Mouse (Mus musculus) MEL (cell line): ENCODE measurements around the gene Wdr90.
A peak's percentile ranks its signal among the peaks of the same experiment; 100 is the strongest.

Source experiments
- CTCF ChIP-seq, 3 experiments: IDR thresholded peaks in 2 of 3; conservative IDR thresholded peaks in 1 of 3; 2 replicates each; pipeline ENCODE4 v1.5.1; 2011 to 2012; ENCODE audit warnings: low read length in 3 of 3, low read depth in 2 of 3, mild to moderate bottlenecking in 2 of 3, improper control_type of control experiment in 1 of 3, inconsistent platforms in 1 of 3, mixed read lengths in 1 of 3, moderate library complexity in 1 of 3; ENCODE audit not compliant: control insufficient read depth in 1 of 3, insufficient read depth in 1 of 3, poor library complexity in 1 of 3, severe bottlenecking in 1 of 3
- EP300 ChIP-seq, 2 experiments: IDR thresholded peaks; 2 replicates each; pipeline ENCODE4 v1.6.1; 2011; ENCODE audit warnings: improper control_type of control experiment in 2 of 2, low read length in 2 of 2, low read depth in 1 of 2, mild to moderate bottlenecking in 1 of 2
- GATA1 ChIP-seq: IDR thresholded peaks from 2 replicates; pipeline ENCODE4 v1.6.1; 2011; ENCODE audit warnings: low read depth, low read length, improper control_type of control experiment
- MAX ChIP-seq: IDR thresholded peaks from 2 replicates; pipeline ENCODE4 v1.6.1; 2011; ENCODE audit warnings: low read length, improper control_type of control experiment
- MXI1 ChIP-seq: IDR thresholded peaks from 2 replicates; pipeline ENCODE4 v1.6.1; 2011; ENCODE audit warnings: mild to moderate bottlenecking, low read depth, low read length, improper control_type of control experiment
- MYC ChIP-seq: IDR thresholded peaks from 2 replicates; pipeline ENCODE4 v1.6.1; 2011; ENCODE audit warnings: low read depth, mild to moderate bottlenecking, low read length, improper control_type of control experiment, moderate library complexity
- NELFE ChIP-seq: IDR thresholded peaks from 2 replicates; pipeline ENCODE4 v1.6.1; 2011; ENCODE audit warnings: low read depth, low read length, improper control_type of control experiment
- POLR2A ChIP-seq, 2 experiments: IDR thresholded peaks; 2 replicates each; pipeline ENCODE4 v1.6.1; 2011 to 2012; ENCODE audit warnings: low read length in 2 of 2, mild to moderate bottlenecking in 2 of 2, control low read depth in 1 of 2, improper control_type of control experiment in 1 of 2, low read depth in 1 of 2, moderate library complexity in 1 of 2; ENCODE audit not compliant: control insufficient read depth in 1 of 2, insufficient read depth in 1 of 2, poor library complexity in 1 of 2
- POLR2AphosphoS2 ChIP-seq: IDR thresholded peaks from 2 replicates; pipeline ENCODE4 v1.6.1; 2011; ENCODE audit warnings: low read length, improper control_type of control experiment
- SIN3A ChIP-seq: IDR thresholded peaks from 2 replicates; pipeline ENCODE4 v1.6.1; 2012; ENCODE audit warnings: low read length, improper control_type of control experiment, inconsistent platforms
- SMC3 ChIP-seq: IDR thresholded peaks from 2 replicates; pipeline ENCODE4 v1.6.1; 2011; ENCODE audit warnings: low read depth, low read length, improper control_type of control experiment
- ZKSCAN1 ChIP-seq: IDR thresholded peaks from 2 replicates; pipeline ENCODE4 v1.6.1; 2012; ENCODE audit warnings: low read depth, mild to moderate bottlenecking, inconsistent platforms, low read length, improper control_type of control experiment, moderate library complexity
- ZNF384 ChIP-seq: IDR thresholded peaks from 2 replicates; pipeline ENCODE4 v1.6.1; 2012; ENCODE audit warnings: low read depth, mild to moderate bottlenecking, inconsistent platforms, low read length, improper control_type of control experiment

- TF ChIP-seq SMC3 (peak; percentile 92), NELFE (no peak), CTCF (IDR thresholded peaks at IDR 0.05 in 2 of 3, conservative IDR thresholded peaks at IDR 0.05 in 1 of 3; ENCODE audit: control insufficient read depth in 1 of 3, insufficient read depth in 1 of 3, low read depth in 2 of 3, low read length in 3 of 3, poor library complexity in 1 of 3, severe bottlenecking in 1 of 3) (peak in 2 of 3 experiments; percentile 85 to 89), POLR2A (IDR thresholded peaks at IDR 0.05; ENCODE audit: control insufficient read depth in 1 of 2, insufficient read depth in 1 of 2, low read depth in 1 of 2, low read length in 2 of 2, poor library complexity in 1 of 2) (no peak), EP300 (IDR thresholded peaks at IDR 0.05; ENCODE audit: low read depth in 1 of 2, low read length in 2 of 2) (no peak), GATA1 (no peak), POLR2AphosphoS2 (no peak), SIN3A (peak; percentile 75; the same call in 1 of the 2 replicates), ZKSCAN1 (no peak), ZNF384 (no peak), MAX (no peak), MXI1 (0 out of 2 replicates have a peak, but pooled peaks have one; percentile 48), MYC (no peak)
These were observed 60.3 kb downstream of the Wdr90 start for GRCm38 (mm10) chr17:25801029-25801428.
